9 mouse cellular contexts compared by ENCODE assay signal in the genomic region with DNA sequence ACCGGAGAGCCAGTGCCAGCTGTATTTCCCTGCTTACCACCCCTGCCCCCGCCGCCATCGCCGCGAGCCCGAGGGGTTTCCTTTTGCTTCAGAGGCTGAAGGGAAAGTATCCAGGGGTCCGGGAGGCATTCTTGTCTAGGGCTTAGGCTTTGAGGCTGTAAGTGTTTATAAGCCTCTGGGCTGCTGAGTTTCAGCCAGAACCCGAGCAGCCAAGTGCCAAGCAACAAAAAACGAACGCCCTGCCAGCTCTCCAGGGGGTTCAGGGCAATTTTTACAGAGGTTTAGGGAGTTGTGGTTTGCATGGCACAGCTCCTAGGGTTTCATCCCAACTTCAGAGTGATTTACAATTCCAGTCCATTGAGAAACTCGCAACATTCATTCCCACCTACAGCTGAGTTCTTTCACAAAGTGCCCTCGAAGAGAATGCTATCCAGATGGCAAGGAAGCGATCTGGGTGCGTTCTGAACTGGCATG.
DNase-seq lines count a peak whose midpoint lies in the region; ATAC-seq and TF ChIP-seq lines count a peak whose summit lies in the region.
"Had no signal": no experiment of that assay in that cellular context is flagged by ENCODE, and none has a peak within 500 bp of the region (broad histone marks: within the 10 kb centered on the region; RNA-seq: fewer than 3 reads in every experiment).

No protein-coding gene starts in this region.

- ATAC-seq in lung, embryonic 15.5 days (ENCODE audit: borderline replicate concordance, extremely low read depth, low FRiP score, low TSS enrichment): no peak
- ATAC-seq in hindbrain, embryonic 15.5 days (ENCODE audit: low FRiP score, low read depth): no peak
- no peak for ATAC-seq in neural tube, embryonic 12.5 days (ENCODE audit: low FRiP score, low read depth)
- no peak for ATAC-seq in granulocyte monocyte progenitor cell, adult 5-6 weeks (replicated peaks; ENCODE audit: poor library complexity, severe bottlenecking)

- 36% methylated on average over 15 of the region's 15 CpGs for WGBS in lung, embryonic 15.5 days
- 9% methylated on average over 15 of the region's 15 CpGs for WGBS in hindbrain, embryonic 15.5 days
- 8% methylated on average over 15 of the region's 15 CpGs for WGBS in neural tube, embryonic 12.5 days

- H3K27me3 ChIP-seq in lung, embryonic 15.5 days: no peaks in the 10 kb centered on the region
- H3K27me3 ChIP-seq in hindbrain, embryonic 15.5 days: peaks cover 11% of the 10 kb centered on the region; the same call in 1 of the 2 replicates
- H3K27me3 ChIP-seq in neural tube, embryonic 12.5 days (replicated peaks): no peaks in the 10 kb centered on the region

- peaks cover 38% of the 10 kb centered on the region for H3K4me1 ChIP-seq in lung, embryonic 15.5 days
- no peaks in the 10 kb centered on the region for H3K4me1 ChIP-seq in embryonic fibroblast, embryonic 13.5 days (ENCODE audit: control insufficient read depth, insufficient read depth, low read length)
- H3K4me1 ChIP-seq in hindbrain, embryonic 15.5 days (replicated peaks): peaks cover 32% of the 10 kb centered on the region
- peaks cover 40% of the 10 kb centered on the region for H3K4me1 ChIP-seq in neural tube, embryonic 12.5 days

- TF ChIP-seq CTCF in embryonic fibroblast, embryonic 13.5 days (IDR thresholded peaks at IDR 0.05; ENCODE audit: borderline replicate concordance, insufficient read depth, low read length): no peak

- H3K9ac ChIP-seq in lung, embryonic 15.5 days: no peak overlapping the region
- 0 out of 2 replicates have a peak overlapping the region, but pooled peaks have one; percentile 16 for H3K9ac ChIP-seq in hindbrain, embryonic 15.5 days
- peak overlapping the region; percentile 22; the same call in 1 of the 2 replicates for H3K9ac ChIP-seq in neural tube, embryonic 12.5 days
- H3K9ac ChIP-seq: liver, embryonic 15.5 days had no signal

- no peak overlapping the region for H3K4me2 ChIP-seq in lung, embryonic 15.5 days
- no peak overlapping the region; the same call in 1 of the 2 replicates for H3K4me2 ChIP-seq in hindbrain, embryonic 15.5 days
- H3K4me2 ChIP-seq in neural tube, embryonic 12.5 days (replicated peaks): peak overlapping the region; percentile 36
- H3K4me2 ChIP-seq: liver, embryonic 15.5 days had no signal

- peak overlapping the region; percentile 50 for H3K27ac ChIP-seq in lung, embryonic 15.5 days
- H3K27ac ChIP-seq in embryonic fibroblast, embryonic 13.5 days (ENCODE audit: insufficient read depth, low read length): peak overlapping the region; percentile 9; the same call in 1 of the 2 replicates
- H3K27ac ChIP-seq in hindbrain, embryonic 15.5 days (replicated peaks): peak overlapping the region; percentile 78
- H3K27ac ChIP-seq in neural tube, embryonic 12.5 days: peak overlapping the region; percentile 43
- H3K27ac ChIP-seq: liver, embryonic 15.5 days had no signal

- no peaks in the 10 kb centered on the region for H3K9me3 ChIP-seq in lung, embryonic 15.5 days
- no peaks in the 10 kb centered on the region for H3K9me3 ChIP-seq in hindbrain, embryonic 15.5 days
- H3K9me3 ChIP-seq in neural tube, embryonic 12.5 days: no peaks in the 10 kb centered on the region
- H3K9me3 ChIP-seq: liver, embryonic 15.5 days had no signal

- H3K4me3 ChIP-seq in lung, embryonic 15.5 days: no peak overlapping the region
- no peak overlapping the region for H3K4me3 ChIP-seq in embryonic fibroblast, embryonic 13.5 days (ENCODE audit: insufficient read depth, low read length)
- no peak overlapping the region for H3K4me3 ChIP-seq in hindbrain, embryonic 15.5 days
- H3K4me3 ChIP-seq in neural tube, embryonic 12.5 days: no peak overlapping the region
- H3K4me3 ChIP-seq: liver, embryonic 15.5 days had no signal

- no peaks in the 10 kb centered on the region for H3K36me3 ChIP-seq in lung, embryonic 15.5 days
- no peaks in the 10 kb centered on the region for H3K36me3 ChIP-seq in hindbrain, embryonic 15.5 days
- no peaks in the 10 kb centered on the region for H3K36me3 ChIP-seq in neural tube, embryonic 12.5 days
- H3K36me3 ChIP-seq: liver, embryonic 15.5 days had no signal

- TF ChIP-seq POLR2A in embryonic fibroblast, embryonic 13.5 days (IDR thresholded peaks at IDR 0.05; ENCODE audit: low read depth, low read length): no peak

- no peak for DNase-seq in lung, postnatal 14 days
- no peak for DNase-seq in right cerebral cortex, postnatal 36 days (ENCODE audit: low spot score in 2 of 2)
- DNase-seq: gastrocnemius, postnatal 10 days had no signal

Comparison
In these comparisons a context has a peak if more than half of its experiments do, and no peak if none do; other contexts are left out.
1. H3K27ac ChIP-seq: peak in every context shown above with its lines; median percentile 78 in hindbrain, embryonic 15.5 days; 50 in lung, embryonic 15.5 days; 43 in neural tube, embryonic 12.5 days; 9 in embryonic fibroblast, embryonic 13.5 days.